Mouse (Mus musculus) embryonic facial prominence, embryonic 12.5 days (tissue): ENCODE results near the gene Dyrk2. TPM values are rescaled to one million over a fixed set of nuclear protein-coding genes. Genes with fewer than 3 reads are reported as not detected.

Source experiments
- ATAC-seq: fragments of 200-750 bp; cut with Nextera tagmentation; 2 replicates; pipeline ENCODE4 v1.8.0; 2017; ENCODE audit not compliant: insufficient number of reproducible peaks, insufficient read depth, low FRiP score, low TSS enrichment
- H3K27ac ChIP-seq: fragments of 300-500 bp; sonication (generic); 2 replicates; pipeline ENCODE4 v1.5.1; 2016; ENCODE audit warnings: mild to moderate bottlenecking
- H3K27me3 ChIP-seq: fragments of 300-500 bp; sonication (generic); 2 replicates; pipeline ENCODE4 v1.6.1; 2016; ENCODE audit warnings: mild to moderate bottlenecking, moderate library complexity
- H3K36me3 ChIP-seq: fragments of 300-500 bp; sonication (generic); 2 replicates; pipeline ENCODE4 v1.6.1; 2016; ENCODE audit warnings: mild to moderate bottlenecking
- H3K4me1 ChIP-seq: fragments of 300-500 bp; sonication (generic); 2 replicates; pipeline ENCODE4 v1.6.1; 2016
- H3K4me2 ChIP-seq: fragments of 300-500 bp; sonication (generic); replicated peaks from 2 replicates; pipeline ENCODE4 v1.6.1; 2016; ENCODE audit warnings: mild to moderate bottlenecking, moderate library complexity
- H3K4me3 ChIP-seq: fragments of 300-500 bp; sonication (generic); 2 replicates; pipeline ENCODE4 v1.5.1; 2016; ENCODE audit warnings: mild to moderate bottlenecking
- H3K9ac ChIP-seq: fragments of 300-500 bp; sonication (generic); 2 replicates; pipeline ENCODE4 v1.6.1; 2016; ENCODE audit warnings: mild to moderate bottlenecking, moderate library complexity
- H3K9me3 ChIP-seq: fragments of 300-500 bp; sonication (generic); 2 replicates; pipeline ENCODE4 v1.6.1; 2016; ENCODE audit warnings: mild to moderate bottlenecking, moderate library complexity
- WGBS: fragments of 180-500 bp; shearing (Covaris S2); methylation state at CpG from one replicate; pipeline ENCODE4 v1.1.7; 2016; 5-methylcytosine and 5-hydroxymethylcytosine counted together
- polyA plus RNA-seq: library from polyadenylated mRNA; unstranded; fragments of >200 nt; fragmentation: Nextera tagmentation; extraction: Ambion mirVana; gene quantifications from 2 replicates; pipeline ENCODE4 v1.2.1, GENCODE M21; 2016

The Dyrk2 gene
- polyA plus RNA-seq, 1 experiment from 2014 or later = 11.7 TPM

DNA sequence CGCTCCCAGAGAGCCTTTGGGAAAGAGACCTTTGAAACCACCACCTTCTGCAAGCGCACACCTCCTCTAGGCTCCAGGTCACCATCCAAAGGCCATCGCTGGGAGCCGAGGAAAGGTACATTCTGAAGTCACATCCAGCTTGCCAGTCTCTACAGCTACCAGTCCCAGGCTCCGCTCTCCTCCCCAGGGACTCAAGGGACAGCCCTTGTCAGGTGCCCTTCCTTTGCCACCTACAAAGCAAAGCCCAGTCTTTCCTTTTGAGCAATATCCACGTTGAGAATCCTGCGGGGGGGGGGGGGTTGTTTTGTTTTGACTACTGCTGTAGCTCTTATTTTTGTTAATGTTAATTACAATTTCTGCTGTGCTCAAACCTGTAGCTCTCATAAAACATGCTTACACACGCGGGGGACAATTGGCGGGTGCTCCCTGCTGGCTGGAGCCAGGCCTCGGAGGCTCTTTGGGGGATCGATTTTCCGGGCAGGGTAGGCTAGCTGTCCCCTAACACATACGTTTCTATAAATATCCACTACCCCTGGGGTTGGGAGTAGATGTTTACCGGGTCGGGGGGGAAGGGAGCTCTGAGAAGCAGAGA, 2.6 kb downstream of the Dyrk2 start:
- Histone ChIP-seq H3K4me1 (peaks cover 31% of the 10 kb centered on the region), H3K9ac (peak overlapping the region; percentile 99), H3K27me3 (no peaks in the 10 kb centered on the region), H3K36me3 (peaks cover 28% of the 10 kb centered on the region), H3K4me2 (peak overlapping the region; percentile 97), H3K27ac (peak overlapping the region; percentile 96; the same call in 1 of the 2 replicates), H3K9me3 (no peaks in the 10 kb centered on the region), H3K4me3 (peak overlapping the region; percentile 98)
- WGBS = 9% methylated on average over 16 of the region's 16 CpGs
- no peak for ATAC-seq

DNA sequence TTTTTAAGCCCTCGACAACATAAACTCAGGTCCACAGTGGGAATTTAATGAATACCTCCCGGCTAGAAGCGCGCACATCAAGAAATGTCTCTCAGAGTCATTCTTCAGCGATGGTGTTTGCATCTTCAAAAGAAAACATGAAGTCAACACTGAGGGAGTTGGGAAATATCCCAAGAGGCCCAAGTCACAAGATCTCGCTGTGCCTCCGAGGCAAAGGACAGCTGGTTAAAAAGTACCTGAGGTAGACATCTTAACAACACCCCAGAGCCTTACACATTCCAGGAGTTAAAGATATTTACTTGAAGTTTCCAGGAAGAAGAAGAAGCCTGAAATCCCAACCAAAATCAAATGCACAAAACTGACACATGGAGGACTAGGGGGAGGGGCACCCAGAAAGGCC, 5.0 kb downstream of the Dyrk2 start:
- Histone ChIP-seq H3K27ac (no peak overlapping the region), H3K9ac (no peak overlapping the region), H3K4me2 (no peak overlapping the region), H3K4me1 (peaks cover 23% of the 10 kb centered on the region), H3K27me3 (no peaks in the 10 kb centered on the region), H3K4me3 (no peak overlapping the region), H3K36me3 (peaks cover 52% of the 10 kb centered on the region), H3K9me3 (0 out of 2 replicates have a peak, but pooled peaks cover 4% of the 10 kb centered on the region)
- WGBS = 90% methylated on average over 7 of the region's 7 CpGs
- no peak for ATAC-seq

DNA sequence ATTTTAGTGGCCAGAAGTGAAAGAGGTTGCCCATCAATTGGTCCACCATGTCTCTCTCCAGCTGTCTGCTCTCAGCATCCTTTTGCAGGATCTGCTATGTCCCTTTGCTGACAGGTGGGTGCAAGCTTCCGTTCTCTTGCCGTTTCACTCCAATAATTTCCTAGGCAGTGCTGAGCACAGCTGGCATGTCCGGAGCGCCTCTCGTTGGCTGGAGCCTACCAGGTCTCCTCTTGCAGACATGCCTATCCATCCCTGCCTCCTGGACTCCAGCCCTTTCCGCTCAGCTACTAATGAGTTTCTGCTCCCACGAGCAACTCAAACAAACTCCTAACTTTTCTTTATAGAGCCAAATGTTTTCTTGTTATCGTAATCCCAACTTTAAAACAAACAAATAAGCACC, 6.4 kb downstream of the Dyrk2 start:
- H3K9me3 ChIP-seq = 0 out of 2 replicates have a peak, but pooled peaks cover 5% of the 10 kb centered on the region
- ATAC-seq = no peak
- H3K27me3 ChIP-seq = no peaks in the 10 kb centered on the region
- no peak overlapping the region for H3K27ac ChIP-seq
- H3K4me1 ChIP-seq = peaks cover 22% of the 10 kb centered on the region
- WGBS = 89% methylated on average over 8 of the region's 8 CpGs
- no peak overlapping the region for H3K4me2 ChIP-seq
- H3K36me3 ChIP-seq = peaks cover 66% of the 10 kb centered on the region
- no peak overlapping the region for H3K4me3 ChIP-seq
- no peak overlapping the region for H3K9ac ChIP-seq

DNA sequence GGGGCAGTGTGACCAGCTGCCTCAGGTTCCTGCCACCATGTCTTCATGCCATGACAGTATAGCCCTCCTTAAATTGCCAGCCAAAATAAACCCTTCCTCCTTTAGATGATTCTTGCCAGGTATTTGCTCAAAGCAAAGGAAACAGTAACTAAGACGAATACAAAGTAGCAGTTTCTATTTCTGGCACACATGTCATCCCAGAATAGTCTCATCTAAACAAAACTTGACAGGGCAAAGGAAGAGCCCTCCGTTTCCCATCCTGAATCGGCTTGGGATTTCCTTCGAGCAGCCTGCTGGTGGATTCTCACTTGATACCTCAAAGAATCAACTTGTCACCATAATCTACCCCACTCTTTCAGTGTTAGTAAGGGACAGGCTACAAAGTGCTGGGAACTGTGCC, 7.8 kb downstream of the Dyrk2 start:
- 0 out of 2 replicates have a peak, but pooled peaks cover 5% of the 10 kb centered on the region for H3K9me3 ChIP-seq
- H3K9ac ChIP-seq = no peak overlapping the region
- WGBS = 88% methylated on average over 4 of the region's 4 CpGs
- H3K27me3 ChIP-seq = no peaks in the 10 kb centered on the region
- H3K36me3 ChIP-seq = peaks cover 74% of the 10 kb centered on the region
- H3K27ac ChIP-seq = no peak overlapping the region
- peaks cover 19% of the 10 kb centered on the region for H3K4me1 ChIP-seq
- no peak overlapping the region for H3K4me3 ChIP-seq
- no peak for ATAC-seq
- no peak overlapping the region for H3K4me2 ChIP-seq

DNA sequence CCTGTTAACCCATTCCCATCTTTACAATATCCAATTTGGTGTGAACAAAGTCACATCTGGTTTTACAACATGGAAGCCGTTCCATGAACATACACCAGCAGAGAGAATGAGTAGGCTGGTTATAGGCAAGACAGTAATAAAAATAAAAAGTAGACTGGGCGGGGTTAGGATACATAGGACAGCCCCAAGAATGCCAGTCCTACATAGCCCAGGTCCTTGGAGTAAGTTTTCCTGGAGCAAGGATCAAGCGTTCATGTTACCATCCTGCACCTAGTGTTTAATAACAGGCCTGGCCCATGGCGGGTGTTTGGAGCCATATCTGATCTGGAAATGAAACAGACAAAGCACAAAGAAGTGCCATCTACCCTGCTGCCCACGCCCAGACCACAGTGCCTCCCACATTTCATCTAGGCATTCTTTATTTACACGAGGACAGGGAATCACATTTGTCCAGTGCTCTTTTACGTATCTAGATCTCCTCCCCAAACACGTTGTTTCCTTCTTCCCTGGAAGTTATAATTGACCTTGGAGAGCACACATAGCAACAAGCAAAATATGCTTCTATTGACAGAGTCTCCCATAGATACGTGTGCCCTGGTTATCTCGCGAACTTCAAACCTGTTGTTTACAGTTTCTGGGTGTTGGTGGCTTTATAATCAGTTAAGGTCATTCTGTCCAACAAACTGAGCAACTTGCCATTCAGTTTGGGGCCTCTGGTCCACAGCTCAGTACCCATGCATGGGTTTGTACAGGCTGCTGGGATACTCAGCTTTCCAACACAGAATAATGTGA, 8.6 kb downstream of the Dyrk2 start:
- H3K4me1 ChIP-seq = peaks cover 17% of the 10 kb centered on the region
- no peaks in the 10 kb centered on the region for H3K27me3 ChIP-seq
- no peak overlapping the region for H3K9ac ChIP-seq
- H3K36me3 ChIP-seq = peaks cover 82% of the 10 kb centered on the region
- no peak overlapping the region for H3K27ac ChIP-seq
- H3K4me2 ChIP-seq = no peak overlapping the region
- 0 out of 2 replicates have a peak, but pooled peaks cover 5% of the 10 kb centered on the region for H3K9me3 ChIP-seq
- ATAC-seq = no peak
- WGBS = 92% methylated on average over 11 of the region's 11 CpGs
- H3K4me3 ChIP-seq = no peak overlapping the region

DNA sequence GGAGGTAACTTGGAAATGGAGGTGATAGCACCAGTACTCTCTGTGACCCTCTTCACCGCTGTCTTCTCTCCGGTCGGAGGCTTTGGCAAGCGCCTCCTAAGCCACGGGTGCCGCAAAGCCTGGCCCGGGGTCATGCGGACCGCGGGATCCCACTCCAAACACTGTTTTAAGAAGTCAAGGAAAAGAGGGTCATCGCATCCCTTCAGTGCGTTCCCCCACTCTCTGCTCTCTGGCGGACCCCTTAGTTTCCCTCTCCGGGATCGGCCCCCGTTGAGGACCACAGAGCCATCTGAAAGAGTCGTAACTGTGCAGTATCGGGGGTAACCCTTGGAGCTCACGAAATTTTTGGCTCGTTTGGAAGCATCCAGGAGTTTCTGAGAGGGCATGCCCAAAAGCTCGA, 10.4 kb downstream of the Dyrk2 start:
- WGBS = 97% methylated on average over 21 of the region's 21 CpGs
- Histone ChIP-seq H3K4me1 (peaks cover 7% of the 10 kb centered on the region), H3K27me3 (no peaks in the 10 kb centered on the region), H3K27ac (no peak overlapping the region), H3K9me3 (0 out of 2 replicates have a peak, but pooled peaks cover 5% of the 10 kb centered on the region), H3K4me2 (no peak overlapping the region), H3K4me3 (no peak overlapping the region), H3K36me3 (peaks cover 75% of the 10 kb centered on the region), H3K9ac (no peak overlapping the region)
- no peak for ATAC-seq

DNA sequence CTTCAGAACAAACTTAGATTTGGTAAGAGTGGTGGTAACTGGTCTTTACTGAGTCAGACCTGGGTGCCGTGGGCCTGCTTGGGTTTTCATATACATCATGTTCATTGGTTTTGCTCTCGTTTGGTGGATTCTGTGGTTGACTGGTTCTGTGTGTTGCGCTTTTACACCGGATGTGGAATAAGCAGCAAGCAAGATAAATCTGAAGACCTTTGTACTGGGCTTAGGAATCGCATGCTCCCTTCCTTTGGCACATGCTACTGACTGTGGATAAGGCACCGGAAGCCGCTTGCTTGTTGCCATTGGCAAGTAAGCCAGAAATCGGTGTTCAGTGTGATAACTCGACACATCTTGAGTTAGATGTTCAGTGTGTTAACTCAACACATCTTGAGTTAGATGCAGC, 15.4 kb downstream of the Dyrk2 start:
- no peak overlapping the region for H3K9ac ChIP-seq
- WGBS = 93% methylated on average over 9 of the region's 9 CpGs
- H3K27me3 ChIP-seq = no peaks in the 10 kb centered on the region
- H3K36me3 ChIP-seq = peaks cover 26% of the 10 kb centered on the region
- no peak overlapping the region for H3K4me2 ChIP-seq
- H3K9me3 ChIP-seq = no peaks in the 10 kb centered on the region
- H3K4me3 ChIP-seq = no peak overlapping the region
- peaks cover 7% of the 10 kb centered on the region for H3K4me1 ChIP-seq
- ATAC-seq = no peak
- H3K27ac ChIP-seq = no peak overlapping the region

DNA sequence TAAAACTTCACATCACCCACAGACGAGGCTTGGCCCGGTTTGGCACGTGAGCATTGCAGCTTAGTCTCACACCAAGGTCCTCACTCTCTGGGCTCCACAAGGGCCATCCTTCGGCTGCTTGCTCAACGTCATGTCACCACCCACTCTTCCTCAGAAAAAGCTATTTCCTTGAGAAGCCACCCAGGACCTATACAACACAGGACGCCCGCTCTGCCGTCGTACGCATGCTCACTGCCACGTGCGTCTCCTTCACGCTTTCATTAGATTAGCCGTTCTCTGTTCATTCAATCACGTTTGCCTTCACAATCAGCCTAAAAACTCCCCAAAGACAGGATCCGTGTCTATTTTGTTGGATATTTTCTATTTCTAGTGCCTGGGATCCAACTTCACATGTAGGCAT, 17.5 kb downstream of the Dyrk2 start:
- no peak for ATAC-seq
- WGBS = 83% methylated on average over 16 of the region's 16 CpGs

DNA sequence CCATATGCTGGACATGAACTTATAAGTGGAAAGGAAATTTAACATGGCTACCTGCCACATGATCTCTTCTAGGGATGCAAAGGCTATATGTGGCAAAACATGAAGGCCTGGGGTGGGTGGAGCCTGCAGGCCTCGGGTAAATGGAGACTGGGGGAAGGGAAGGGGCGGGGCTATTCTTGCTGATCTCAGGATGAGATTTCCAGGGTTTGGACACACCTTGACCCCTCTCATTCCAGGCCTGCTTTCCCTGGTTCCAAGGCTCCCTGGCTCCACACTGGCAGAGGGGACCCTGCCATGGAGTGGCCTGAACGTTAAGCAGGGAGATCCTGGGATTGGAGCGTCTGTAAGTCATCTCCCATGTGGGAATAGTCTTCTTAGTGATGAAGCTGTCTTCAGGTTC, 21.5 kb downstream of the Dyrk2 start:
- Histone ChIP-seq H3K4me1 (no peaks in the 10 kb centered on the region), H3K36me3 (no peaks in the 10 kb centered on the region), H3K9ac (no peak overlapping the region), H3K27me3 (no peaks in the 10 kb centered on the region), H3K27ac (no peak overlapping the region), H3K4me3 (no peak overlapping the region), H3K4me2 (no peak overlapping the region), H3K9me3 (no peaks in the 10 kb centered on the region)
- WGBS = 71% methylated on average over 4 of the region's 4 CpGs
- ATAC-seq = no peak

More for the DNA sequence above, 17.5 kb downstream of the Dyrk2 start:
- Histone ChIP-seq H3K4me3 (no peak overlapping the region), H3K4me2 (no peak overlapping the region), H3K27ac (no peak overlapping the region), H3K27me3 (no peaks in the 10 kb centered on the region), H3K4me1 (peaks cover 7% of the 10 kb centered on the region), H3K36me3 (0 out of 2 replicates have a peak, but pooled peaks cover 10% of the 10 kb centered on the region), H3K9me3 (no peaks in the 10 kb centered on the region), H3K9ac (no peak overlapping the region)

DNA sequence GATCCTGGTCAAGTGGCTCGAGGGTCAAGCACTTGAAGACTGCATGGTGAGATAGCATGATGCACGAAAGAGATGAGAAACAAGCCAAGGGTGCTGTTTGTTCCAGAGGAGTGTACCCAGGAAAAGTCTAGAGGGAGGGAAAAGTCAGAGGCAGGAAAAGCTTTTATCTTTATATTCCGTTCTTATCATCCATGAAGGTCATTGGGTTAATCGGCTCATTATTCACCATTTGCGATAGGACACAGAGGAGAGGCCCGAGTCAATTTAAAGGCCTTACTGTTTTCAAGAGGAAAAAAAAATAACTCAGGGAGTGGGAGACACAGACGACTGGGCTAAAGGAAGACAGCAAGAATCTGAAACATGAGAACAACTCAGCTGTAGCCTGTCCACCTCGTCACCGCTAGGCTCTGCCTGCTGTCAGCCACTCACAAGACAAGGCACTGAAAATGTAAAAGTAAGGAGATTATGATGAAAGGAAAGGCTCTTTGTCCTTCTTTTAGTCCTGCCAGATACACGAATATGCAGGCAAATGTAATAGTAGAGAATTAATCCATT, 22.9 kb downstream of the Dyrk2 start:
- no peaks in the 10 kb centered on the region for H3K36me3 ChIP-seq
- no peak overlapping the region for H3K4me3 ChIP-seq
- ATAC-seq = no peak
- H3K27me3 ChIP-seq = no peaks in the 10 kb centered on the region
- no peaks in the 10 kb centered on the region for H3K9me3 ChIP-seq
- H3K27ac ChIP-seq = no peak overlapping the region
- H3K4me1 ChIP-seq = no peaks in the 10 kb centered on the region
- H3K4me2 ChIP-seq = no peak overlapping the region
- H3K9ac ChIP-seq = no peak overlapping the region
- WGBS = 33% methylated on average over 10 of the region's 10 CpGs

DNA sequence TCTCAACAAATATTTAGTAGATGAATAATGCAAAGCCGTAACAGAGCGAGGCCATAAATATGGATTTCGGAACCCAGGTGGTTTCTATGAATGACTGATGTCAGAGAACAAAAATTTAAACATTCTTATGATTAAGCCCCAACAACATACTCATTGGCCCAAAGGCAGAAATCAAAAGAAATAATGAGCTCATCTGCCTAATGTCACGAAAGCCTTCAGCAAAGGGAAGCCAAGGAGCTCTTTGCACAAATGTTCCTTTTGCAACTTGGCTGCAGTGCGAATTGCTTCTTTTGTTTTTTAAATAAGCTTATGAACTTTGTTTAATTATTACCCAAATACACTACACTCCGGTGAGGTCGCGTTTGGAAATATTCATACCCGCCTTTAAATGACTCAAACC, 29.4 kb downstream of the Dyrk2 start:
- no peaks in the 10 kb centered on the region for H3K4me1 ChIP-seq
- no peaks in the 10 kb centered on the region for H3K9me3 ChIP-seq
- no peak overlapping the region for H3K9ac ChIP-seq
- WGBS = 89% methylated on average over 9 of the region's 9 CpGs
- H3K4me2 ChIP-seq = no peak overlapping the region
- no peak overlapping the region for H3K27ac ChIP-seq
- no peak for ATAC-seq
- H3K4me3 ChIP-seq = no peak overlapping the region
- no peaks in the 10 kb centered on the region for H3K36me3 ChIP-seq
- no peaks in the 10 kb centered on the region for H3K27me3 ChIP-seq
